Mouse (Mus musculus) megakaryocyte progenitor cell, adult 5-6 weeks (primary cell): Measurements from ENCODE around the gene Gpr156. TPM values are rescaled to one million over a fixed set of nuclear protein-coding genes. Genes with fewer than 3 reads are reported as not detected.

Experiments
- ATAC-seq: replicated peaks from 2 replicates; pipeline ENCODE4 v1.8.0; 2016; ENCODE audit warnings: mild to moderate bottlenecking, moderate TSS enrichment, inconsistent platforms; ENCODE audit not compliant: poor library complexity
- total RNA-seq, 2 experiments: library from RNA; stranded (forward) in 1 of 2; stranded (reverse) in 1 of 2; fragments of 157-497, 149-512 nt in 1 of 2; fragments of 200-1000 nt in 1 of 2; gene quantifications; 2 replicates each; pipeline versions ENCODE4 v1.2.3 to v1.2.4; 2015 to 2017

Gpr156 gene
- not detected in 2 replicates for total RNA-seq (2015)
- total RNA-seq (2017), result not detected in 2 replicates

GRCm38 (mm10) chr16:37916138-37916817 is at the start of gene Gpr156:
TSS of gene Gpr156 (plus strand) at chr16:37916496.
- ATAC-seq, result peak; percentile 54

- peak; percentile 62 for ATAC-seq
Observed at GRCm38 (mm10) chr16:37867791-37868505, 48.3 kb upstream of the Gpr156 start, which contains the start of gene Lrrc58. TSS of gene Lrrc58 (plus strand) at chr16:37868389.

GRCm38 (mm10) chr16:37868506-37869469 is 47.5 kb upstream of the Gpr156 start:
- ATAC-seq, result peak; percentile 45

- peak; percentile 45 for ATAC-seq
Observed at GRCm38 (mm10) chr16:37869470-37870231, 46.6 kb upstream of the Gpr156 start.

- no peak for ATAC-seq
Observed at GRCm38 (mm10) chr16:37871112-37871715, 45.1 kb upstream of the Gpr156 start.

- peak; percentile 70 for ATAC-seq
Observed at GRCm38 (mm10) chr16:37874501-37875235, 41.6 kb upstream of the Gpr156 start.

GRCm38 (mm10) chr16:37877406-37877805 is 38.9 kb upstream of the Gpr156 start:
- no peak for ATAC-seq

GRCm38 (mm10) chr16:37878951-37879505 is 37.3 kb upstream of the Gpr156 start:
- 0 out of 2 replicates have a peak, but pooled peaks have one; percentile 29 for ATAC-seq

GRCm38 (mm10) chr16:37879750-37880419 is 36.4 kb upstream of the Gpr156 start:
- no peak for ATAC-seq

- ATAC-seq, result peak; percentile 39; the same call in 1 of the 2 replicates
Observed at GRCm38 (mm10) chr16:37881168-37881567, 35.1 kb upstream of the Gpr156 start.

- no peak for ATAC-seq
Observed at GRCm38 (mm10) chr16:37888986-37889385, 27.3 kb upstream of the Gpr156 start.

GRCm38 (mm10) chr16:37892667-37893066 is 23.6 kb upstream of the Gpr156 start:
- no peak for ATAC-seq

- ATAC-seq, result no peak
Observed at GRCm38 (mm10) chr16:37893381-37893780, 22.9 kb upstream of the Gpr156 start.

- ATAC-seq, result no peak
Observed at GRCm38 (mm10) chr16:37893942-37894341, 22.4 kb upstream of the Gpr156 start.

- no peak for ATAC-seq
Observed at GRCm38 (mm10) chr16:37898790-37899189, 17.5 kb upstream of the Gpr156 start.

GRCm38 (mm10) chr16:37899357-37899756 is 16.9 kb upstream of the Gpr156 start:
- no peak for ATAC-seq

GRCm38 (mm10) chr16:37901318-37901717 is 15.0 kb upstream of the Gpr156 start:
- no peak for ATAC-seq

- ATAC-seq, result no peak
Observed at GRCm38 (mm10) chr16:37906456-37906855, 9.8 kb upstream of the Gpr156 start.
